Mouse (Mus musculus) hindbrain, postnatal 0 days (tissue): ENCODE measurements around the gene Ybx2. TPM values are rescaled to one million over a fixed set of nuclear protein-coding genes. Genes with fewer than 3 reads are reported as not detected.

Experiments
- ATAC-seq: fragments of 200-750 bp; cut with Nextera tagmentation; 2 replicates; pipeline ENCODE4 v1.8.0; 2017; ENCODE audit warnings: mild to moderate bottlenecking, moderate TSS enrichment, moderate library complexity
- DNase-seq: peaks from one replicate; pipeline ENCODE4 v3.0.0-alpha.2; 2015; ENCODE audit warnings: low spot score
- H3K27ac ChIP-seq: fragments of 300-500 bp; sonication (generic); 2 replicates; pipeline ENCODE4 v1.5.1; 2014; ENCODE audit warnings: mild to moderate bottlenecking
- H3K27me3 ChIP-seq: fragments of 300-500 bp; sonication (generic); 2 replicates; pipeline ENCODE4 v1.6.1; 2014; ENCODE audit warnings: low read length, mixed read lengths; ENCODE audit not compliant: insufficient read depth
- H3K36me3 ChIP-seq: fragments of 300-500 bp; sonication (generic); 2 replicates; pipeline ENCODE4 v1.6.1; 2014; ENCODE audit warnings: low read length, mixed read lengths; ENCODE audit not compliant: insufficient read depth
- H3K4me1 ChIP-seq: fragments of 300-500 bp; sonication (generic); 2 replicates; pipeline ENCODE4 v1.6.1; 2014; ENCODE audit warnings: antibody characterized with exemption, low read length, mixed read lengths; ENCODE audit not compliant: insufficient read depth
- H3K4me2 ChIP-seq: fragments of 300-500 bp; sonication (generic); 2 replicates; pipeline ENCODE4 v1.6.1; 2014; ENCODE audit warnings: low read depth, mild to moderate bottlenecking, low read length, moderate library complexity, mixed read lengths
- H3K4me3 ChIP-seq: fragments of 300-500 bp; sonication (generic); 2 replicates; pipeline ENCODE4 v1.5.1; 2014; ENCODE audit warnings: low read length
- H3K9ac ChIP-seq: fragments of 300-500 bp; sonication (generic); replicated peaks from 2 replicates; pipeline ENCODE4 v1.6.1; 2014; ENCODE audit warnings: mild to moderate bottlenecking, low read length, moderate library complexity, mixed read lengths
- H3K9me3 ChIP-seq: fragments of 300-500 bp; sonication (generic); 2 replicates; pipeline ENCODE4 v1.6.1; 2016; ENCODE audit warnings: low read length, mixed read lengths
- CTCF ChIP-seq: IDR thresholded peaks from 2 replicates; pipeline ENCODE4 v1.5.1; 2016; ENCODE audit warnings: antibody characterized with exemption, control low read depth, low read depth
- WGBS: fragments of 180-500 bp; shearing (Covaris S2); extraction: QIAGEN DNeasy Blood & Tissue Kit; methylation state at CpG from one replicate; pipeline ENCODE4 v1.1.7; 2014; 5-methylcytosine and 5-hydroxymethylcytosine counted together
- microRNA-seq, 2 experiments: library from miRNA; unstranded; fragments of <30 nt; microRNA quantifications; one replicate each; pipeline ENCODE4; 2016
- polyA plus RNA-seq: library from polyadenylated mRNA; unstranded; fragments of >200 nt; fragmentation: Nextera tagmentation; extraction: Ambion mirVana; gene quantifications from 2 replicates; pipeline ENCODE4 v1.2.1, GENCODE M21; 2015
- total RNA-seq: library from RNA; depleted of rRNA; stranded (reverse); fragments of >200 nt; gene quantifications from 2 replicates; pipeline ENCODE4 v1.2.3, GENCODE M21; 2014; rRNA removed

Gene Ybx2
- total and polyA plus RNA-seq, 2 experiments from 2014 or later = 3.3 to 23.9 TPM

DNA sequence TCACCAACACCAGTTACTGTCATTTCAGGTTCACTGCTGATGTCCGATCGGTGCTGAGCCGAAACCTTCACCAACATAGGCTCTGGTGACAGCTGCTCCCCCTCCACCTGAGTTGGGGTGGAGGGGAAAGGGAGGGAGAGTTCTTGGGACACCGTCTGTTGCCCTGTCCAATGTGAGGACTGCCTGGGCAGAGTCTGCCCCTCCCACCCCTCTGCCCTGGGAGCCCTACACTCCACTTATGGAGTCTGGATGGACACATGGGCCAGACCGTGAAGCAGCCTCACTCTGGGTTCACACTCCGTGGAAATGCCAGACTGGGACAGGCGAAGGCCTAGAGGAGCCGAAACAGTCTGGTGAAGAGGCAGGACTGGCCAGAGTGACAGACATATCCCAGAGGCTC, 54.4 kb downstream of the Ybx2 start:
- no peaks in the 10 kb centered on the region for H3K9me3 ChIP-seq
- no peak overlapping the region for H3K4me3 ChIP-seq
- H3K4me2 ChIP-seq = no peak overlapping the region
- DNase-seq = no peak
- H3K27me3 ChIP-seq = no peaks in the 10 kb centered on the region
- no peak for TF ChIP-seq CTCF
- WGBS = 84% methylated on average over 8 of the region's 8 CpGs
- H3K9ac ChIP-seq = no peak overlapping the region
- H3K27ac ChIP-seq = no peak overlapping the region
- ATAC-seq = no peak
- peaks cover 8% of the 10 kb centered on the region; the same call in 1 of the 2 replicates for H3K4me1 ChIP-seq
- peaks cover 36% of the 10 kb centered on the region for H3K36me3 ChIP-seq

Small RNA genes lying within 50 kb of the gene (microRNA-seq; reads per million reads assigned to microRNA genes)
- 0 reads per million in 2 experiments for gene Gm44349

Other genes starting within 250 kb of the Ybx2 start
Only the 30 nearest of the 35 such genes appear.
- gene Slc35g3, start 173.8 kb upstream of the Ybx2 start, total RNA-seq = 0.72 TPM in 1 of 2 replicates, not detected in the other
- gene Slc35g3, start 173.8 kb upstream of the Ybx2 start, polyA plus RNA-seq = 0.11 and 0.15 TPM in 2 replicates
- gene Zbtb4, start 169.9 kb upstream of the Ybx2 start, total RNA-seq = 39.2 and 39.9 TPM in 2 replicates
- gene Zbtb4, start 169.9 kb upstream of the Ybx2 start, polyA plus RNA-seq = 4.6 and 4.9 TPM in 2 replicates
- 1.5 TPM in 1 of 2 replicates, not detected in the other for gene Chrnb1, start 139.9 kb upstream of the Ybx2 start, total RNA-seq
- gene Chrnb1, start 139.9 kb upstream of the Ybx2 start, polyA plus RNA-seq = 0.85 and 1.5 TPM in 2 replicates
- gene Fgf11, start 133.9 kb upstream of the Ybx2 start, total RNA-seq = 19.1 and 19.2 TPM in 2 replicates
- 3.8 and 4.4 TPM in 2 replicates for gene Fgf11, start 133.9 kb upstream of the Ybx2 start, polyA plus RNA-seq
- 0.16 and 0.72 TPM in 2 replicates for gene Tmem102, start 130.2 kb upstream of the Ybx2 start, total RNA-seq
- gene Tmem102, start 130.2 kb upstream of the Ybx2 start, polyA plus RNA-seq = 1.1 and 1.5 TPM in 2 replicates
- gene Gm39566, start 120.5 kb upstream of the Ybx2 start, total RNA-seq = not detected in 2 replicates
- gene Gm39566, start 120.5 kb upstream of the Ybx2 start, polyA plus RNA-seq = not detected in 2 replicates
- gene Spem2, start 117.3 kb upstream of the Ybx2 start, total RNA-seq = not detected in 2 replicates
- not detected in 2 replicates for gene Spem2, start 117.3 kb upstream of the Ybx2 start, polyA plus RNA-seq
- gene Spem1, start 113.6 kb upstream of the Ybx2 start, total RNA-seq = not detected in 2 replicates
- 0.28 and 0.40 TPM in 2 replicates for gene Spem1, start 113.6 kb upstream of the Ybx2 start, polyA plus RNA-seq
- 126 and 130 TPM in 2 replicates for gene Nlgn2, start 98.0 kb upstream of the Ybx2 start, total RNA-seq
- 20.8 and 22.3 TPM in 2 replicates for gene Nlgn2, start 98.0 kb upstream of the Ybx2 start, polyA plus RNA-seq
- 119 and 153 TPM in 2 replicates for gene Tmem256, start 97.3 kb upstream of the Ybx2 start, total RNA-seq
- 435 and 439 TPM in 2 replicates for gene Tmem256, start 97.3 kb upstream of the Ybx2 start, polyA plus RNA-seq
- 24.7 and 26.3 TPM in 2 replicates for gene Plscr3, start 89.4 kb upstream of the Ybx2 start, total RNA-seq
- 32.2 and 33.4 TPM in 2 replicates for gene Plscr3, start 89.4 kb upstream of the Ybx2 start, polyA plus RNA-seq
- not detected in 2 replicates for gene Tnk1, start 77.1 kb upstream of the Ybx2 start, total RNA-seq
- gene Tnk1, start 77.1 kb upstream of the Ybx2 start, polyA plus RNA-seq = 0.15 TPM in 1 of 2 replicates, not detected in the other
- gene Tmem95, start 57.8 kb upstream of the Ybx2 start, total RNA-seq = not detected in 2 replicates
- gene Tmem95, start 57.8 kb upstream of the Ybx2 start, polyA plus RNA-seq = not detected in 2 replicates
- 1.7 and 2.0 TPM in 2 replicates for gene Kctd11, start 54.4 kb upstream of the Ybx2 start, total RNA-seq
- gene Kctd11, start 54.4 kb upstream of the Ybx2 start, polyA plus RNA-seq = 1.3 and 1.7 TPM in 2 replicates
- 1.5 TPM in 1 of 2 replicates, not detected in the other for gene Acap1, start 40.3 kb upstream of the Ybx2 start, total RNA-seq
- gene Acap1, start 40.3 kb upstream of the Ybx2 start, polyA plus RNA-seq = 0.20 and 0.21 TPM in 2 replicates
- gene 2810408A11Rik, start 34.8 kb upstream of the Ybx2 start, total RNA-seq = 2.9 and 9.7 TPM in 2 replicates
- gene 2810408A11Rik, start 34.8 kb upstream of the Ybx2 start, polyA plus RNA-seq = 6.5 and 8.1 TPM in 2 replicates
- gene Neurl4, start 34.7 kb upstream of the Ybx2 start, total RNA-seq = 95.1 and 118 TPM in 2 replicates
- 11.9 and 13.1 TPM in 2 replicates for gene Neurl4, start 34.7 kb upstream of the Ybx2 start, polyA plus RNA-seq
- gene Gps2, start 21.9 kb upstream of the Ybx2 start, total RNA-seq = 48.1 and 67.6 TPM in 2 replicates
- gene Gps2, start 21.9 kb upstream of the Ybx2 start, polyA plus RNA-seq = 60.8 and 65.9 TPM in 2 replicates
- 491 and 500 TPM in 2 replicates for gene Eif5a, start 13.8 kb upstream of the Ybx2 start, total RNA-seq
- 1,157 and 1,160 TPM in 2 replicates for gene Eif5a, start 13.8 kb upstream of the Ybx2 start, polyA plus RNA-seq
- 9.5 and 12.8 TPM in 2 replicates for gene Slc2a4, start 12.4 kb downstream of the Ybx2 start, total RNA-seq
- gene Slc2a4, start 12.4 kb downstream of the Ybx2 start, polyA plus RNA-seq = 6.1 and 6.5 TPM in 2 replicates
- gene Cldn7, start 29.0 kb downstream of the Ybx2 start, total RNA-seq = not detected in 2 replicates
- 0.18 and 0.19 TPM in 2 replicates for gene Cldn7, start 29.0 kb downstream of the Ybx2 start, polyA plus RNA-seq
- 37.7 and 40.9 TPM in 2 replicates for gene Ctdnep1, start 45.4 kb downstream of the Ybx2 start, total RNA-seq
- 24.7 and 25.0 TPM in 2 replicates for gene Ctdnep1, start 45.4 kb downstream of the Ybx2 start, polyA plus RNA-seq
- 137 and 147 TPM in 2 replicates for gene Elp5, start 46.7 kb downstream of the Ybx2 start, total RNA-seq
- gene Elp5, start 46.7 kb downstream of the Ybx2 start, polyA plus RNA-seq = 168 and 170 TPM in 2 replicates
- gene Gabarap, start 55.3 kb downstream of the Ybx2 start, total RNA-seq = 175 and 209 TPM in 2 replicates
- gene Gabarap, start 55.3 kb downstream of the Ybx2 start, polyA plus RNA-seq = 548 and 563 TPM in 2 replicates
- gene Phf23, start 60.0 kb downstream of the Ybx2 start, total RNA-seq = 34.3 and 47.9 TPM in 2 replicates
- 44.0 and 46.0 TPM in 2 replicates for gene Phf23, start 60.0 kb downstream of the Ybx2 start, polyA plus RNA-seq
- 20.9 and 37.3 TPM in 2 replicates for gene Dvl2, start 64.8 kb downstream of the Ybx2 start, total RNA-seq
- 18.1 and 19.3 TPM in 2 replicates for gene Dvl2, start 64.8 kb downstream of the Ybx2 start, polyA plus RNA-seq
- 44.4 and 47.2 TPM in 2 replicates for gene Acadvl, start 79.6 kb downstream of the Ybx2 start, total RNA-seq
- 65.2 and 75.2 TPM in 2 replicates for gene Acadvl, start 79.6 kb downstream of the Ybx2 start, polyA plus RNA-seq
- gene Dlg4, start 81.1 kb downstream of the Ybx2 start, total RNA-seq = 209 and 225 TPM in 2 replicates
- gene Dlg4, start 81.1 kb downstream of the Ybx2 start, polyA plus RNA-seq = 18.8 and 22.4 TPM in 2 replicates
- 2.3 and 2.8 TPM in 2 replicates for gene Asgr1, start 118.3 kb downstream of the Ybx2 start, total RNA-seq
- gene Asgr1, start 118.3 kb downstream of the Ybx2 start, polyA plus RNA-seq = 3.7 TPM in 2 replicates
- gene Asgr2, start 156.8 kb downstream of the Ybx2 start, total RNA-seq = not detected in 2 replicates
- not detected in 2 replicates for gene Asgr2, start 156.8 kb downstream of the Ybx2 start, polyA plus RNA-seq